Mouse (Mus musculus): ENCODE data around the gene 6330403K07Rik. TPM values are rescaled to one million over a fixed set of nuclear protein-coding genes. Genes with fewer than 3 reads are reported as not detected.

Gene 6330403K07Rik
- total RNA-seq, 2 experiments from 2014 or later = 9.7 to 19.9 TPM

GRCm38 (mm10) chr11:70982557-70983228 is 50.6 kb downstream of the 6330403K07Rik start, which contains the start of gene C1qbp:
TSS of gene C1qbp (minus strand) at chr11:70983026.
- DNase-seq = peak; percentile 99

DNA sequence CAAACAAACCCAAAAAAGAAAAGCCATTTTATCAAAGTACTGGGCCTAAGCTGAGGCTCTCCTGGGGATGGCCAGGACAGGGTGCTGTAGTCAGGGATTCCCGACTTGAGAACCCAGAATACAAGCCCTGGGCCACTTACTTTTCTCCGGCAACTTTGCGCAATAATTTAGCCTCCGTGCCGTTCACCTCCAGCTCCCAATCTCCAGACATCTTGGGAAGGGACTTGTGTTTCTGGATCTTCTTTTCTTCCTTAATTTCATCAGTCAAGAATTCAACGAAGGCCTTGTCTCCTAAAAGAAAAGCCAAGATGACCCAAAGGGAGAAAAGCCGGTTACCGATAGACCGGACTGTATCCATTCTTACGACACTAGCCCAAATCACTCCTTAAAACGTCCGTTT is 51.3 kb downstream of the 6330403K07Rik start:
- no peak for DNase-seq

Other genes with a start within 250 kb of the 6330403K07Rik start
- gene Scimp, start 220.9 kb downstream of the 6330403K07Rik start, total RNA-seq (2021) = under 1 TPM; 0.27 to 0.57 TPM
- gene Rabep1, start 188.7 kb downstream of the 6330403K07Rik start, total RNA-seq (2021) = 10 to 100 TPM; 73.1 to 75.0 TPM
- 10 to 100 TPM; 54.0 to 68.3 TPM for gene Nup88, start 63.5 kb downstream of the 6330403K07Rik start, total RNA-seq (2021)
- 10 to 100 TPM; 24.9 to 31.5 TPM for gene Rpain, start 63.3 kb downstream of the 6330403K07Rik start, total RNA-seq (2021)
- 100 to 1,000 TPM; 254 to 262 TPM for gene C1qbp, start 50.5 kb downstream of the 6330403K07Rik start, total RNA-seq (2021)
- 10 to 100 TPM; 25.2 to 25.6 TPM for gene Dhx33, start 29.1 kb downstream of the 6330403K07Rik start, total RNA-seq (2021)
- 10 to 100 TPM; 17.6 TPM for gene Mis12, start 13.9 kb downstream of the 6330403K07Rik start, total RNA-seq (2021)
- gene Derl2, start 13.7 kb downstream of the 6330403K07Rik start, total RNA-seq (2021) = 10 to 100 TPM; 42.5 to 54.5 TPM
- 1 to 10 TPM; 1.6 TPM for gene Nlrp1a, start 111.2 kb upstream of the 6330403K07Rik start, total RNA-seq (2021)
- under 1 TPM; 0.18 to 0.21 TPM for gene Nlrp1b, start 197.2 kb upstream of the 6330403K07Rik start, total RNA-seq (2021)